Mouse (Mus musculus) C2C12 (cell line): ENCODE data around the gene Chrne.

Experiments
- CEBPB ChIP-seq: IDR thresholded peaks from one replicate; pipeline ENCODE4 v1.6.1; 2011; ENCODE audit warnings: low read depth, mild to moderate bottlenecking, control low read depth, moderate library complexity
- CTCF ChIP-seq: IDR thresholded peaks from one replicate; pipeline ENCODE4 v1.5.1; 2011; ENCODE audit not compliant: control insufficient read depth, insufficient read depth, insufficient read length
- FOSL1 ChIP-seq: IDR thresholded peaks from one replicate; pipeline ENCODE4 v1.8.0; 2011; ENCODE audit warnings: mild to moderate bottlenecking, low read length; ENCODE audit not compliant: poor library complexity, insufficient read depth, severe bottlenecking
- MAX ChIP-seq: IDR thresholded peaks from one replicate; pipeline ENCODE4 v1.6.1; 2011; ENCODE audit warnings: mild to moderate bottlenecking, control low read depth
- USF1 ChIP-seq: IDR thresholded peaks from one replicate; pipeline ENCODE4 v1.6.1; 2011; ENCODE audit warnings: low read depth, mild to moderate bottlenecking, control low read depth, moderate library complexity

DNA sequence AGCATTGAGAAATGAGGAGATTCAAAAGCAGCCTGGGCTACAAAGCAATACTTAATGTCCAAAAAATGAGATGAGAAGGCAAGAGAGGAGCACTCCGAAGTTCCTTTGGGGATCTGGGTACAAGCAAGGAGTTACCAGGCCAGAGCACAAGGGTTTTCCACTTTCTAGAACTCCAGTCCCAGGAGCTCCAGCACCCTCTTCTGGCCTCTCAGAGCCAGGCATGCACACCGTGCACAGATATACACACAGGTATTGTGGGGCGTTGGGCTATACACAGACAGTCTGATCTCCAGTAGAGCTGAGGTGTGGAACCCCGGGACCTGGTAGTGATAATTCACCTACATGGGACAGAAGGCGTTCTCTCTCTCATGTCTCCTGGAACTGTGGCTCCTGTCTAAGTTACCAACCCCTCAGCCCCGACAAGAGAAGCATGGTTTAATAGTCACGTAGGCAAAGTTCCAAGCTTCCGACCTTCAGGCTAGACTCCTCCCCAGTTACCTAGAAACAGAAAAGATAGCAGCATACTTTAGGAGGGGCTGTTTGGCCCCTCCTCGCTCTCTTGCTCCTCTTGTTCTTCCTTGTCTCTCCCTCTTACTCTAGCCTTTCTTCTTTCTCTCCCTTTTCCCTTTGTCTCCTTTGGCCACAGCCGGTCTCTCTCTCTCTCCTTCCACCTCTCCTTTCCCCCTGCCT, 4.2 kb upstream of the Chrne start:
- TF ChIP-seq CTCF (no peak), CEBPB (no peak), FOSL1 (no peak), USF1 (no peak), MAX (no peak)
